Mouse (Mus musculus): Measurements from ENCODE around the gene Jund. TPM values are rescaled to one million over a fixed set of nuclear protein-coding genes. Genes with fewer than 3 reads are reported as not detected.

Gene Jund
- total RNA-seq, 2 experiments from 2014 or later = 178 to 214 TPM

DNA sequence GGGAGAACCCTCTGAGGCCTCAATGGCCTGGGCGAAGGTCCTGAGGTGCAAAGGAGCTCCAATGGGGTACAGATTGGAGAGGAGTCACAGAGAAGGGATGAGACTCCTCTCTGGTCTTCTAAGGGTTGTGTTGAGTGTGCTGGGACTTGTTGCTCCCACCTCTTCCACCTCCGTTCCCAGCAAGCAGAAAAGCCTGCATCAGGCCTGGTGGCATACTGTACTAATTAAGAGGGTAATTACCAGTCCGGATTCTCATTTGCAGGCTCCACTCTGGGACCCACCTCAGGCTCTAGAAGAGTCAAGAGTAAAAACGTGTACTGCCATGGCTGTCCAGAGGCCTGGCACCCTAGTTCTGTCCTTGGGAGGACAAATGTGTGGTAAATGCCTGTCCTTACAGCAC is 1.8 kb upstream of the Jund start:
- intact Hi-C loops (cut with DNase I) = no loop called here
- DNase-seq = peak in 1 of 2 experiments; percentile 45

DNA sequence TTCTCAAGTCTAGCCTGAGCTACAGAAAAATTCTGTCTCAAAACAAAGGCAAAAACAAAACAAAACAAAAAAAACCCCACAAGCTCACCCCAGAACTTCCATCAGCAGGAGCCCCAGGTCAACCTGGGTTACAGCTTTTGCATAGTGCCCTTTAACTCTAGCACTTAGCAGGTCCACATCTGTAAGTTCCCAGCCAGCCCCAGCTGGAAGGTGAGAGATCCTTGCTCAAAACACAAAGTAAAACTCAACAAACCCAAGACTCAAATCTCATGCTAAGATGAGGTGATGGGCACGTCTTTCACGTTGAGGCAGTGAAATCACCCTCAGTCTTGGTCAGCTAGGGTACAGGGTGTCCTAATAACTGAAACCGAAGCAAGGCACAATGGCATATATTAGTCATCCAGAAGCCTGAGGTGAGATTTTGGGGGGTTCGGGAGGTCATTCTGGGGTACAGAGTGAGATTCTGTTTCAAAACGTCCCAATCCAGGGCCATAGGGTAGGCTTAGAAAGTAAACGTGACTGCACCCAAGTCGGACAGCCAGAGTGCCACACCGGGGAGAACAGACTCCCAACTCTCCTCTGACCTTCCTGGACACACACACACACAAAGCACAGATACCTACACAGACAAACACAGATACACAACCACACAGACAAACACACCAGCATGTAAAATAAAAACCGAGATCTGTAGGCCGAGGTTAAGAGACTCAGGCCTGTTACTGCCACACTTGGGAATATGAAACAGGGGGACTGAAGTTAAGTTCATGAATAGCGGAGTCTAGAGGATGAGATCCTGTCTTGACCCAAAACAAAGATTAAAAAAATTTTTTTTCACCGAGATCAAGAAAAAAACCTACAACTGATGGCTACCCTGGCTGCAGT is 1.1 kb upstream of the Jund start:
- intact Hi-C loops (cut with DNase I) = no loop called here

DNA sequence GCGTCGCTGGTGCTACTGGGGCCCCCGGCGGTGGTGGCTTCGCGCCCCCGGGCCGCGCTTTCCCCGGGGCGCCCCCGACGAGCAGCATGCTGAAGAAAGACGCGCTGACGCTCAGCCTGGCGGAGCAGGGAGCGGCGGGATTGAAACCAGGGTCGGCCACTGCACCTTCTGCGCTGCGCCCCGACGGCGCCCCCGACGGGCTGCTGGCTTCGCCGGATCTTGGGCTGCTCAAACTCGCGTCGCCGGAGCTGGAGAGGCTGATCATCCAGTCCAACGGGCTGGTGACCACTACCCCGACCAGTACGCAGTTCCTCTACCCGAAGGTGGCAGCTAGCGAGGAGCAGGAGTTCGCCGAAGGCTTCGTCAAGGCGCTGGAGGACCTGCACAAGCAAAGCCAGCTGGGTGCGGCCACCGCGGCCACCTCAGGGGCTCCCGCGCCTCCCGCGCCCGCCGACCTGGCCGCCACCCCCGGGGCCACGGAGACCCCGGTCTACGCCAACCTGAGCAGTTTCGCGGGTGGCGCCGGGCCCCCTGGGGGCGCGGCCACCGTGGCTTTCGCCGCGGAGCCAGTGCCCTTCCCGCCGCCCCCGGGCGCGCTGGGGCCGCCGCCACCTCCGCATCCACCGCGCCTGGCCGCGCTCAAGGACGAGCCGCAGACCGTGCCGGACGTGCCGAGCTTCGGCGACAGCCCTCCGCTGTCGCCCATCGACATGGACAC is 526 bp downstream of the Jund start:
- intact Hi-C loops (cut with DNase I) = no loop called here

More for the DNA sequence above, 1.1 kb upstream of the Jund start:
- DNase-seq = peak in 1 of 2 experiments; percentile 29

DNA sequence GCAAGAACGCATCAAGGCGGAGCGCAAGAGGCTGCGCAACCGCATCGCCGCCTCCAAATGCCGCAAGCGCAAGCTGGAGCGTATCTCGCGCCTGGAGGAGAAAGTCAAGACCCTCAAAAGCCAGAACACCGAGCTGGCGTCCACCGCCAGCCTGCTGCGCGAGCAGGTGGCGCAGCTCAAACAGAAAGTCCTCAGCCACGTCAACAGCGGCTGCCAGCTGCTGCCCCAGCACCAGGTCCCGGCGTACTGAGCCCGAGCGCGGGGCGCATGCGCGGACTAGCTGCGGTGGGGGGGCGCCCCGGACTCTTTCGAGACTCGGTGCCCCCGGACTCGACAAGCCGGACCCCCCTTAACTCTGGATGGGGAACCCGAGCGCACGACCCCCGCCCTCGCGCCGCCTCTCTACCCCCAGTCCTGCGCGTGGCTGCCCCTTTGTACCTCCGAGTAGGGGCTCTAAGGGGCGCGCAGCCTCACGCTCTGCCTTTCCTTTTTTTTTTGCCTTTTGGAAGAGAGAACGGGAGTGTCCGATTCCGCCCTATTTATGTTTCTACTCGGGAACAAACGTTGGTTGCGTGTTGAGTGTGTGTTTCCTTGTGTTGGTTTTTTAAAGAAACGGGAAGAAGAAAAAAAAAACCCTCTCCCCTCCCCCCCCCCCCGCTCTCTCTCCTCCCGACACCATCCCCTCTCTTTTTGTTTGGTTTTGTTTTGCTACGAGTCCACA is 1.2 kb downstream of the Jund start:
- intact Hi-C loops (cut with DNase I) = loop anchor here (1.0 to 5.0 kb wide), 2 partner anchors 27 to 88 kb away; partner anchors contain the start of gene Lsm4
- DNase-seq = peak; percentile 84 to 85

More for the DNA sequence above, 526 bp downstream of the Jund start:
- DNase-seq = peak in 1 of 2 experiments; percentile 76

DNA sequence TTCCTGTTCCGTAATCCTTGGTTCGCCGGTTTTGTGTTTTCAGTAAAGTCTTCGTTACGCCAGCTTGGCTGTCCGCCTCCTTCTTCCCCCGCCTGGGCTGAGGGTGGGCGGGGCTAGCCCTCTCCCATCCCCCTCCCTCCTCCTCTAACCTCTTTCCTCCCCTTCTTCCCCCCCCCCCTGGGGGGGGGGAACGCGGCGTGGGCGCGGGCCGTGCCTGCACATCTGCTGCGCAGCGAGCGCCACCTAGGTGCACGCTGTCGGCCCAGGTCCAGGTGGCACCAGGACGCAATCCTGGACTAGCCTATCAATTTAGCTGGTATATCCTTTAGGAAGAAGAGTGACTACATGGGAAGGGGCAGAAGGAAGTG is 1.8 kb downstream of the Jund start:
- intact Hi-C loops (cut with DNase I) = loop anchor here (1.0 to 5.0 kb wide), 2 partner anchors 27 to 88 kb away; partner anchors contain the start of gene Lsm4
- DNase-seq = peak; percentile 91 to 93

DNA sequence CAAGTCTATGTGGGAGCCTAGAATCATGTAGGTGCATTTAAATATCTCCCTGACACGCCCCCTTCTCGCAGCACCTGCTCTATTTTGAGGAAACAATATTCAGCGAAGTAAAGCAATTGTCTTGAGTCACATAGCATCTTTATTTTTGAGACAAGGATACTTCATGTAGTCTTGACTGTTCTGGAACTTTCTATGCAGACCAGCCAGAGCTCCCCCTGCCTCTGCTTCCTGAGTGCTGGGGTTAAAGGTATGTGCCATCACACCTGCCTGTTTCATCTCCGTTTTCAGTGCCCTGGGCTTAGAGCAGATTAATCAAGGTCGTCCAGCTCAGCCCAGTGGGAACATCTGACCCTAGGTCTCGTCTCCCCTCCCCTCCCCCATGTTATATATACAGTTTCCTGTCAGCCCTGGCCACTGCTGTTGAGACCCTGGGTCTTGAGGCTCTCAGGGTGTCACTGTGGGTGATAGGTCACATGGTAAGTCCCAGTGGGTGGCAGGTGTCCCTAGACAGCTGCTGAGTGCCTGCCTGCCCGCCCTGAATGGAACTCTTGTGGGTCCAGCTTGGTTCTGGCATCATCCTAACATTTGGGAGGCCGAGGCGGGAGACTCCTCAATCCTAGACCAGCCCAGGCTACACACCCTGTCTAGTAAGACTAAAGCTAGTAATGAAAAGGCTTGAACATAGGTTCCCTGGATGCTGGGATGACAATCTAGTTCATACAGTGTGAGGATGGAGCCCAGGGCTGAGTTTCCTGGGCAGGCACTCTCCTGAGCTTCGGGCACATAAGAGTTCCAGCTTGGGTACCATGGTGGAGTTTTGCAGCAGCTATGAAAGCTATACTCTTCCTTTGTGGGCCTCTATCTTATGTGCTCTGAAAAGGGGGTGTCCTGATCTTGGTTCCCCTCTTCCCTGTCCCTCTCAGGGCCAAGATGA is 2.6 kb downstream of the Jund start:
- intact Hi-C loops (cut with DNase I) = loop anchor here (5.0 kb wide), 1 partner anchor 89 kb away; no protein-coding TSS in a partner anchor
- no peak for DNase-seq

DNA sequence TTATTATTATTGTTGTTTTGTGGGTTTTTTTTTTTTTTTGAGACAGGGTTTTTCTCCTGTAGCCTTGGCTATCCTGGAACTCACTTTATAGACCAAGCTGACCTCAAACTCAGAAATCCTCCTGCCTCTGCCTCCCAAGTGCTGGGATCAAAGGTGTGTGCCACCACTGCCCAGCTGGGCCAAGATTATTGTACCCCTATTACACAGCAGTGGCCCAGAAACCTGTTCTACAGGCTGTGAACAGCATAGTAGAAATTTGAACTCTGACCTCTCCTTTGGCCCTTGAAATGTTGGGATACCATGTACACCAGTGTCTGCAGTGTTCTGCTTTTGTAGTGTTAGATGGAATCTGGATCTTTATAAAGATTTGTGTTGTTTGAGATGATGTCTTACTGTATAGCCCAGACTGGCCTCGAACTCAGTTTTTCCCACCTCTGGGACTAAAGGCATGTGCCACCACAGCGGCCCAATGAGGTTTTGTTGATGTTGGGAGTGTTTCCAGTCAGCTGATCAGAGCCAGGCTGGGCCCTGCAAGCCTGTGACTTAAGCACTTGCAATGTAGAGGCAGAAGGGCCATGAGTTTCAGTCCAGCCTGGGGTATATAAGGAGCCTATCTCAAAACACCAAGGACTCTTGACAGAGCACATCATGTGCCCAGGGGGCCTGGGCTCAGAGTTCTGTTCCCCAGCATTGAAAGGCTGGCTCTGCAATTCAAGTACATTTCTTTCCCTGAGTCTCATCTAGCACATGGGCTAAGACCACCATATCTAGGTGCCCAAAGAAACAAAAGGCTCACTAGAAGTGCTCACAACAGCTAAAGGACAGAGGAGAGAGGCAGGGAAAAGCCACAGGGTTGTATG is 3.5 kb downstream of the Jund start:
- peak in 1 of 2 experiments; percentile 41 for DNase-seq
- intact Hi-C loops (cut with DNase I) = loop anchor here (5.0 kb wide), 1 partner anchor 90 kb away; no protein-coding TSS in a partner anchor

DNA sequence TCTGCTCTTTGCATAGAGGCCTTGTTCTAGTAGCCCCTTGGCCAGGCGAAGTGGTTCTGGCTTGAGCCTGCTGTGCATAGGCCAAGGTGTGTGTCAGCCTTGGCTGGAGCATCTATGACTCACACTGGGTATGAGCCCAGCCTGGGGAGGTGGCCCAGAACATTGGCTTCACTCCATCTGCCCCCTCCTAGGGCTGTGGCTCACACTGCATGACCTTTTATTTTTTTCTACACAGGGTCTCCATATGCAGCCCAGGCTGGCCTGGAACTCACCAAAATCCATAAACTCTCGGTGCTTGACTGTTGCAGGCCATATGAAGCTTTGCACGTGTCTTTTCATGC is 4.1 kb downstream of the Jund start:
- intact Hi-C loops (cut with DNase I) = loop anchor here (5.0 kb wide), 1 partner anchor 91 kb away; no protein-coding TSS in a partner anchor

DNA sequence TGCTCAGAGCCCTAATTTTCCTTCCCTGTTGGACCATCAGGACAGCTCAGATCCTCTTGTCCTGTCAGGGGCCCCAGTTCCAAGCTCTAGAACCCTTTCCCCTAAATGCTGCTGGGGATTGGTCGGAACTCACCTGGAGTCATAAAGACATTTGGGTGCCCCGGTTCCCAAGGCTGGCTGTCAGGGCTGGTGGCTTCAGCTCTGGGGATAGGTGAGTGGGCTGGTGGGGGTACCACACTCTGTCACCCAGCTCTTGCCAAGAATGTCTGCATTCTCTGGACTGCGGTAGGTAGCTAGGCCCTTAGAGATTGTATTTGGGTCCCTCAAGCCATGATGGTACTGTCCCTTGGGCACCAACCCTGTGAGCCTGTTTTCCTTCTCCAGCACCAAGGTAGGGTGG is 4.5 kb downstream of the Jund start, which contains the start of gene Iqcn:
TSS of gene Iqcn (plus strand) at position 171 of the 400 bp plus-strand sequence.
- intact Hi-C loops (cut with DNase I) = loop anchor here (5.0 kb wide), 1 partner anchor 91 kb away; no protein-coding TSS in a partner anchor
- no peak for DNase-seq

More for the DNA sequence above, 4.1 kb downstream of the Jund start:
- peak; percentile 92 to 93 for DNase-seq

DNA sequence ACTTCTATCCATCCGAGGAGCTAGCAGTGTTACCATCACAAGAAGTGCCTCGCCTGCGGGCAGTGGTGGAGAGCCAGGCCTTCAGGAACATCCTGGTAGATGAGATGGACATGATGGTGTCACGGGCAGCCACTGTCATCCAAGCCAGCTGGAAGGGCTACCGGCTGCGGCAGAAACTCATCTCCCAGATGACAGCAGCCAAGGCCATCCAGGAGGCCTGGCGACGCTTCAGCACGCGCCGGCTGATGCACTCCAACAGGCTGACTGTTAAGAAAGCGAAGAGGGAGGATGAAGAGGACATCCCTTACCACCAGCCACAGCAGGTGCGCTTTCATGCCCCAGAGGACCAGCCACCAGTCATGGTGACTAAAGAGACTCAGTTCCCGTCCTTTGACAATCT is 9.5 kb downstream of the Jund start:
- intact Hi-C loops (cut with DNase I) = no loop called here
- no peak for DNase-seq

DNA sequence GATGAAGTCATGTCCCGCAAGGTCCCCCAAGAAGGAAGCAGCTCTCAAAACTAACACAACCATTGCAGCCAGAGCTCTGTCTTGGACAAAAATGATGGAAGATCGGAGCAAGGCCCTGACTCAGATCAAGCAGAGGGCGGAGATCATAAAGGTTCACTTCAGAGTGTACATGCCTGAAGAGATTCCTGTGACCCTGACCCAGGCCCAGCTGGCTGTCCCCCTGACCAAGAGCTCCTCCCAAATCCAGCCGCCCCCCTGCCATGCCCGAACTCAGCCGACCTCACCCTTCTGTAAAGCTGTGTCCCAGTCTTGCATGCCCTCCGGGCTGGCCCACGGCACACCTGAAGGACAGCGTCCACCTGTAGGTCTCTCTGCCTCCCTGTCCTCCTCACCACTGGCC is 11.0 kb downstream of the Jund start:
- no peak for DNase-seq
- intact Hi-C loops (cut with DNase I) = no loop called here

DNA sequence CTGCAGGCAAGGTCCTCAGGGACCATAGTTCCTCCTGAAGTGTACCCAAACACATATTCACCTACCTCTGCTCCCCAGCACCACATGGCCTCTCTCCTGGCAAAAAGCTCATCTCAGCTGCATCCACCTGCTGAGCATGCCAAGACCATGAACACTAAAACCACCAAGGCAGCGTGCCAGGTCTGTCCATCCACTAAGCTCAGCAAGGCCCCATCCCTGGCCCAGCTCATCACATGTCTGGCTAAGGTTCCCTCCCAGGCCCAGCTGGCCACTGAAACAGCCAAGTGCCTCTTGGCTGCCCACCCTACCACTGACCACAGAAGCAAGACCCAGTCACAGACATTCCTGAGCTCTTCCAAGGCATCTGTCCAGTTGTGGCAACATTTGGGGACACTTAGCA is 11.5 kb downstream of the Jund start:
- intact Hi-C loops (cut with DNase I) = no loop called here
- DNase-seq = peak; percentile 35 to 63

DNA sequence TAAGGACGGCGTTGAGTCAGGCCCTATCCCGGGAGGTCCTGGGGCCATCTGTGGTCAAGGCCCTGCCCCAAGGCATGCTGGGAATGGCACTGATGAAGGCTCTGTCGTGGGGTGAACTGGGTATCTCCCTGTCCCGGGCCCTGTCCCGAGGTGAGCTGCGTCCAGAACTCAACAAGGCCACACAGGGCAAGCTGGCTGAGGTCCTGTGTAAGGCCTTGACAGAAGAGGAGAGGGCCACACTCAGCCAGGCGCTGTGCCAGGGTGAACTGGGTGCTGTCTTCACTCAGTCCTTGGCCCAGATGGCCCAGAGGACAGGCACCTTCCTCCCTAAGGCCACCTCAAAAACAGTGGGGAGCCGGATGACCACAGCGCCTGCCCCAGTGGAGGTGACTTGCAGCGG is 12.3 kb downstream of the Jund start:
- no peak for DNase-seq
- intact Hi-C loops (cut with DNase I) = no loop called here

DNA sequence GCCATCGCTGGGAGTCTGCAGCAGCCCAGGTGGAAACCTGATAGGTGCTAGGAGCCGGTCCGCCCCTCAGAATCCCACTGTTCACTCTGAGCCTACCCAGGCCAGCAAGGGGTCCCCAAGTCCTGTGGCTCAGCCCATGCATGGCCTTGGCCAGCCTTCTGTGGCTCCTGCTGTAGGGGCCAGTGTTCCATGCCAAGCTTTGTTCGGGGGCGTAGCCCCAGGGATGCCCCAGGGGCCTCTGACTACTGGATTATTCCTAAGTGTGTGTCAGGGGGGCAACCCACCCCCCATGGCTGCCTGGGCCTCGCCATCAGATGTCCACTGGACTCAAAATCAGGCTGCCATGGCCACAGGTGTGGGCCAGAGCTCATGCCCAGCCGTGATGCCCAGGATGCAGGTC is 15.2 kb downstream of the Jund start:
- no peak for DNase-seq
- intact Hi-C loops (cut with DNase I) = no loop called here

DNA sequence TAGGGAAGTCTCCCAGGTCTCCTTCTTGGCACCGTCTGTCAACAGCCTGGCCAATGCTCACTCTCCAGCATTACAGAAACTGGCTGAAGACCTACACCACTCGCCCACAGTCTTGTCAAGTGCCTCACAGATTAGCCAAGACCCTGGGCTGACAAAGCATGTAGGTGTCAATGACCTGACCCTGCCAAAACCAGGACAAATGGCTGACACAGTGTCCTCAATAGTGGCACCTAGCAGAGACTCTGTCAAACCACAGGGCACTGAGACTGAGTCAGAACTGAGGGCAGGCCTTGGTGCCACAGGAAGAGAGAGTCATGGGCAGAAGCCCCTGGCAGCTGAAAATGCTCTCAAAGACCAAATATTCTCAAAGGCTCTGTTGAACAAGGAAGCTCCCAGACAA is 16.3 kb downstream of the Jund start:
- no peak for DNase-seq
- intact Hi-C loops (cut with DNase I) = no loop called here

DNA sequence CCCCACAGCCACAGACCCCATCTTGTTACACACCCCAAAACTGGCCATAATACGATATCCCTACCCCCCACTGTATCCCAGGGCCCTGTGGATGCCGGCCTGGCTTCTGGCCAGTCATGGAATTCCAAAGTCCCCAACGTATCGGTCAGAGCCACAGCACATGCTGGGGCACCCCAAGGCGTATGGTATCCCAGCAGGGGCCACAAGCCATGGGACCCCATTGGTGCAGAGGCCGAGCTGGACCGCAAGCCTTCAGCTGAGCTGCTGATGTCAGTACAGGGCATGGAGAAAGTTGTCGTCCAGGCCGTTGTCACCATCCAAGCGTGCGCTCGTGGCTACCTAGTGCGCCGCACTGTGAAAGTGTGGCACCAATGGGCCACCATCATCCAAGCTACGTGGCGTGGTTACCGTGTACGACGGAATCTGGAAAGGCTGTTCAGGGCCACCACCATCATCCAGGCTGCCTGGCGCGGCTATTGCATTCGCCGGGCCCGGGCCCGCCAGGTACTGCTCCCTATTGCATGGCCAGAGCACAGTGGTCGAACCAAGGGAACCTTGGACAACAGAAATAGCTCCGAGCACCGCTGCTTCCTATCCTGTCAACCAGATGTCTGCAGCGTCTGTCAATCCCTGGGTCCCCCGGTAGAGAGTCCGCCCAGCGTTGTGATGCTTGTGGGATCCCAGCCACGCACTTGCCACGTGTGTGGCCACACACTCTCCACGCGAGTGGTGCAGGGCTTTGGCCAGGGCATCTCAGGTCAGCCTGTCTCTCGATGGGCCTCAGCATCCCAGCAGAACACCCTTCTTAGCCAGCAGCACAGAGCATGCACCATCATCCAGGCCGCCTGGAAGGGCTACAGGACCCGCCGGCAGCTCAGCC is 18.0 kb downstream of the Jund start:
- DNase-seq = no peak
- intact Hi-C loops (cut with DNase I) = no loop called here

DNA sequence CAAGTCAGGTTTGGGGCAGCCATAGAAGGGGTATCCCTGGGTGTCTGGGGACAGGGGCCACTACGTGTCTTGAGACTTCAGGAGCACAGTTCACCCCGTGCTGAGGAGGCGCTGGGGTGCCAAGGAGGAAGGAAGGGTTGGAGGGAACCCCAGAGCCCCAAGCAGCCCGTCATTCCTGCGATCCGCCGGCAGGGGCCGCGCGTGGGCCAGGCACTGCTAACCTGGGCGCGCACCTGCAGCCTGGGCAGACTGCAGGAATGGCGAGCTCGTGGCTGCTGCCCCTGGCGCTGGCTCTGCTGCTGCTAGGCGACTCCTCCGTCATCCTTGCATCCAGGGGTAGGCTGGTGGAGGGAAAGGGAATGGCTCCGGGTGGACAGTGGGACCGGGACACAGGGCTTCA is 19.5 kb downstream of the Jund start, which contains the start of gene Gm3336:
TSS of gene Gm3336 (plus strand) at position 247 of the 400 bp plus-strand sequence.
- peak in 1 of 2 experiments; percentile 68 for DNase-seq
- intact Hi-C loops (cut with DNase I) = no loop called here
